In genomic region chr10:121056823-121057222, GRCm38 (mm10) we compare ENCODE assay signal across 25 mouse cellular contexts. TPM values are rescaled to one million over a fixed set of nuclear protein-coding genes. Genes with fewer than 3 reads are reported as not detected.
A peak's percentile ranks its signal among the peaks of the same experiment; 100 is the strongest.
DNase-seq lines count a peak whose midpoint lies in the region; ATAC-seq and TF ChIP-seq lines count a peak whose summit lies in the region.
"Had no signal": no experiment of that assay in that cellular context is flagged by ENCODE, and none has a peak within 500 bp of the region (broad histone marks: within the 10 kb centered on the region; RNA-seq: fewer than 3 reads in every experiment).

No protein-coding gene starts in this region.

- no peaks in the 10 kb centered on the region for H3K36me3 ChIP-seq in heart, postnatal 0 days (replicated peaks; ENCODE audit: control insufficient read depth, insufficient read depth, low read length)
- H3K36me3 ChIP-seq in heart, embryonic 12.5 days: no peaks in the 10 kb centered on the region
- no peaks in the 10 kb centered on the region for H3K36me3 ChIP-seq in liver, embryonic 14.5 days (replicated peaks; ENCODE audit: control insufficient read depth, insufficient read depth, low read depth)
- no peaks in the 10 kb centered on the region for H3K36me3 ChIP-seq in liver, embryonic 12.5 days
- H3K36me3 ChIP-seq: embryonic facial prominence, embryonic 12.5 days; heart, embryonic 15.5 days; hindbrain, embryonic 10.5 days; limb, embryonic 15.5 days; midbrain, embryonic 12.5 days had no signal

- TF ChIP-seq CTCF in heart, postnatal 0 days (IDR thresholded peaks at IDR 0.05; ENCODE audit: low read depth): peak; percentile 32
- peak; percentile 27 for TF ChIP-seq CTCF in liver, embryonic 14.5 days (IDR thresholded peaks at IDR 0.05; ENCODE audit: low read depth)
- TF ChIP-seq CTCF in cortical plate, adult 2 months (IDR thresholded peaks at IDR 0.05; ENCODE audit: extremely low read depth, insufficient read depth, low read length): 0 out of 2 replicates have a peak, but pooled peaks have one; percentile 13

- no peak for TF ChIP-seq EP300 in heart, postnatal 0 days (IDR thresholded peaks at IDR 0.05; ENCODE audit: low read depth)
- no peak for TF ChIP-seq EP300 in liver, embryonic 14.5 days (IDR thresholded peaks at IDR 0.05; ENCODE audit: low read depth)

- peaks cover 24% of the 10 kb centered on the region for H3K4me1 ChIP-seq in heart, postnatal 0 days (ENCODE audit: control insufficient read depth, insufficient read depth)
- H3K4me1 ChIP-seq in heart, embryonic 12.5 days (replicated peaks): peaks cover 32% of the 10 kb centered on the region
- peaks cover 0 to 6% of the 10 kb centered on the region in 2 experiments; a peak in 2 of 4 replicates for H3K4me1 ChIP-seq in liver, embryonic 14.5 days (replicated peaks; ENCODE audit: control insufficient read depth in 2 of 2, insufficient read depth in 2 of 2, low read length in 1 of 2)
- H3K4me1 ChIP-seq in liver, embryonic 12.5 days: no peaks in the 10 kb centered on the region
- H3K4me1 ChIP-seq in cortical plate, adult 2 months (ENCODE audit: control insufficient read depth, insufficient read depth, low read length): no peaks in the 10 kb centered on the region

- no peaks in the 10 kb centered on the region for H3K27me3 ChIP-seq in heart, postnatal 0 days (ENCODE audit: control insufficient read depth, insufficient read depth, low read length)
- H3K27me3 ChIP-seq in heart, embryonic 12.5 days (replicated peaks): no peaks in the 10 kb centered on the region
- H3K27me3 ChIP-seq in liver, embryonic 14.5 days (ENCODE audit: control insufficient read depth, insufficient read depth, low read length): no peaks in the 10 kb centered on the region
- no peaks in the 10 kb centered on the region for H3K27me3 ChIP-seq in liver, embryonic 12.5 days (replicated peaks)
- H3K27me3 ChIP-seq: embryonic facial prominence, embryonic 12.5 days; heart, embryonic 15.5 days; limb, embryonic 15.5 days; midbrain, embryonic 12.5 days had no signal

- H3K9ac ChIP-seq in heart, postnatal 0 days (replicated peaks; ENCODE audit: low read depth, low read length): no peak overlapping the region
- H3K9ac ChIP-seq in heart, embryonic 12.5 days: no peak overlapping the region
- no peak overlapping the region for H3K9ac ChIP-seq in liver, embryonic 14.5 days (replicated peaks)
- no peak overlapping the region for H3K9ac ChIP-seq in liver, embryonic 12.5 days
- H3K9ac ChIP-seq: embryonic facial prominence, embryonic 12.5 days; heart, embryonic 15.5 days; limb, embryonic 15.5 days; midbrain, embryonic 12.5 days had no signal

- no peak overlapping the region for H3K27ac ChIP-seq in heart, postnatal 0 days (ENCODE audit: low read depth)
- no peak overlapping the region; the same call in 1 of the 2 replicates for H3K27ac ChIP-seq in heart, embryonic 12.5 days (ENCODE audit: poor library complexity, severe bottlenecking)
- H3K27ac ChIP-seq in liver, embryonic 14.5 days: no peak overlapping the region
- no peak overlapping the region for H3K27ac ChIP-seq in liver, embryonic 12.5 days
- H3K27ac ChIP-seq in cortical plate, adult 2 months (ENCODE audit: insufficient read depth, low read length): no peak overlapping the region
- H3K27ac ChIP-seq: embryonic facial prominence, embryonic 12.5 days; hindbrain, embryonic 10.5 days; limb, embryonic 15.5 days; midbrain, embryonic 12.5 days had no signal

- DNase-seq in heart, postnatal 0 days (ENCODE audit: low spot score): peak; percentile 12
- no peak for DNase-seq in liver, embryonic 14.5 days (ENCODE audit: low read depth in 3 of 3, low spot score in 3 of 3)
- peak; percentile 14 for DNase-seq in A20 (ENCODE audit: low read depth, low spot score)
- DNase-seq in retina, embryonic 14.5 days (ENCODE audit: low spot score): no peak
- DNase-seq: adrenal gland, adult 8-10 months; B cell, adult 2 months; cerebellum, adult 18-20 months; cerebellum, postnatal 14 days; kidney, adult 18-20 months; kidney, postnatal 10 days; left cerebral cortex, postnatal 4 days; lung, postnatal 14 days; right cerebral cortex, postnatal 25 days; spleen, adult 18-20 months had no signal

- no peak for ATAC-seq in heart, postnatal 0 days (ENCODE audit: insufficient read depth, low read depth)
- no peak for ATAC-seq in heart, embryonic 12.5 days (ENCODE audit: insufficient number of reproducible peaks, low FRiP score)
- ATAC-seq in liver, embryonic 14.5 days (ENCODE audit: insufficient read depth): no peak
- ATAC-seq in liver, embryonic 12.5 days: no peak
- ATAC-seq: activated CD4-positive, CD25-positive, alpha-beta regulatory T cell, adult 4 months; forebrain, embryonic 14.5 days had no signal

- TF ChIP-seq POLR2A in cortical plate, adult 2 months (IDR thresholded peaks at IDR 0.05; ENCODE audit: extremely low read depth, insufficient read depth, low read length): no peak

- no peaks in the 10 kb centered on the region for H3K9me3 ChIP-seq in heart, postnatal 0 days (replicated peaks; ENCODE audit: control insufficient read depth, low read length)
- H3K9me3 ChIP-seq in heart, embryonic 12.5 days (replicated peaks): no peaks in the 10 kb centered on the region
- H3K9me3 ChIP-seq in liver, embryonic 14.5 days (ENCODE audit: control insufficient read depth, low read length): no peaks in the 10 kb centered on the region
- no peaks in the 10 kb centered on the region for H3K9me3 ChIP-seq in liver, embryonic 12.5 days (replicated peaks)
- H3K9me3 ChIP-seq: embryonic facial prominence, embryonic 12.5 days; heart, embryonic 15.5 days; hindbrain, embryonic 10.5 days; limb, embryonic 15.5 days; midbrain, embryonic 12.5 days had no signal

- 66% methylated on average over 6 of the region's 6 CpGs for WGBS in heart, postnatal 0 days
- WGBS in heart, embryonic 12.5 days: 77% methylated on average over 6 of the region's 6 CpGs
- WGBS in liver, embryonic 14.5 days (ENCODE audit: insufficient replicate concordance): 59% methylated on average over 6 of the region's 6 CpGs
- WGBS in liver, embryonic 12.5 days (ENCODE audit: insufficient replicate concordance): 57% methylated on average over 6 of the region's 6 CpGs

- H3K4me3 ChIP-seq in heart, postnatal 0 days (ENCODE audit: low read depth, low read length): no peak overlapping the region
- no peak overlapping the region for H3K4me3 ChIP-seq in heart, embryonic 12.5 days
- H3K4me3 ChIP-seq in liver, embryonic 14.5 days (ENCODE audit: insufficient read depth in 1 of 2, low read depth in 2 of 2, low read length in 2 of 2): no peak overlapping the region
- H3K4me3 ChIP-seq in liver, embryonic 12.5 days: no peak overlapping the region
- no peak overlapping the region for H3K4me3 ChIP-seq in cortical plate, adult 2 months (ENCODE audit: insufficient read depth, low read length)
- H3K4me3 ChIP-seq: embryonic facial prominence, embryonic 12.5 days; heart, embryonic 15.5 days; hindbrain, embryonic 10.5 days; limb, embryonic 15.5 days; midbrain, embryonic 12.5 days had no signal

- no peak overlapping the region for H3K4me2 ChIP-seq in heart, postnatal 0 days (ENCODE audit: low read depth, low read length)
- H3K4me2 ChIP-seq in heart, embryonic 12.5 days: no peak overlapping the region
- H3K4me2 ChIP-seq in liver, embryonic 14.5 days (ENCODE audit: low read depth): no peak overlapping the region
- no peak overlapping the region for H3K4me2 ChIP-seq in liver, embryonic 12.5 days
- H3K4me2 ChIP-seq: embryonic facial prominence, embryonic 12.5 days; heart, embryonic 15.5 days; limb, embryonic 15.5 days; midbrain, embryonic 12.5 days had no signal

RNA-seq across cellular contexts. Expression of gene Wif1, which starts 23.1 kb away (rescaled TPM):
- total RNA-seq in heart, postnatal 0 days (2014; rRNA removed; ENCODE audit: low replicate concordance): 5.5 and 7.3 TPM in 2 replicates
- polyA plus RNA-seq in heart, postnatal 0 days (2015; fragmentation: Nextera tagmentation; extraction: Ambion mirVana): 7.6 and 10.7 TPM in 2 replicates
- 2.9 and 3.7 TPM in 2 replicates for polyA plus RNA-seq in heart, embryonic 12.5 days (2016; fragmentation: Nextera tagmentation; extraction: Ambion mirVana)
- 0.41 and 0.54 TPM in 2 replicates for polyA plus RNA-seq in liver, embryonic 14.5 days (2012; rRNA removed)
- polyA plus RNA-seq in liver, embryonic 14.5 days (2014; fragmentation: Nextera tagmentation; extraction: Ambion mirVana): 0.67 and 0.76 TPM in 2 replicates
- 0.63 and 0.73 TPM in 2 replicates for polyA plus RNA-seq in liver, embryonic 12.5 days (2016; fragmentation: Nextera tagmentation; extraction: Ambion mirVana)
- 0.72 and 0.81 TPM in 2 replicates for polyA plus RNA-seq in cortical plate, adult 2 months (2012; rRNA removed)
- total RNA-seq: granulocyte monocyte progenitor cell, adult 5-6 weeks had no signal
- polyA plus RNA-seq: activated CD4-positive, CD25-positive, alpha-beta regulatory T cell, adult 4 months had no signal

Comparison
In these comparisons a context has a peak if more than half of its experiments do, and no peak if none do; other contexts are left out.
1. DNase-seq: peak in heart, postnatal 0 days (single experiment) and A20 (single experiment); none in liver, embryonic 14.5 days (0 of 3) and retina, embryonic 14.5 days (single experiment).
2. Peak in every context shown above with its lines, with median percentiles within 50 percentile points of each other: CTCF ChIP-seq.